Mouse (Mus musculus): ENCODE measurements around the gene Fbxo28. TPM values are rescaled to one million over a fixed set of nuclear protein-coding genes. Genes with fewer than 3 reads are reported as not detected.

Fbxo28 gene
- total and polyA plus RNA-seq, 3 experiments, result 16.3 to 72.5 (median 17.2) TPM

- Histone ChIP-seq H3K27ac (ENCODE audit: control insufficient read depth, low read depth, low read length) (no peak overlapping the region), H3K79me2 (ENCODE audit: control insufficient read depth, insufficient read depth, low read length, poor library complexity) (no peaks in the 10 kb centered on the region), H3K4me3 (ENCODE audit: control insufficient read depth in 1 of 2, insufficient read depth in 1 of 2, low read depth in 2 of 2, low read length in 2 of 2) (no peak overlapping the region), H3K36me3 (ENCODE audit: control insufficient read depth in 1 of 2, insufficient read depth in 2 of 2, low read length in 2 of 2) (no peaks in the 10 kb centered on the region), H3K9me3 (replicated peaks; ENCODE audit: insufficient read depth, low read length) (no peaks in the 10 kb centered on the region), H3K27me3 (ENCODE audit: control insufficient read depth in 1 of 2, insufficient read depth in 2 of 2, low read length in 2 of 2) (no peaks in the 10 kb centered on the region), H3K9ac (ENCODE audit: control insufficient read depth, low read depth, low read length, poor library complexity, severe bottlenecking) (no peak overlapping the region), H3K4me1 (ENCODE audit: control insufficient read depth in 1 of 2, insufficient read depth in 2 of 2, low read length in 2 of 2) (no peaks in the 10 kb centered on the region; a peak in 1 of 4 replicates)
- DNase-seq (ENCODE audit: low read depth, low spot score), result no peak
- TF ChIP-seq MYC (IDR thresholded peaks at IDR 0.05; ENCODE audit: low read depth, low read length), result no peak
- TF ChIP-seq USF2 (IDR thresholded peaks at IDR 0.05; ENCODE audit: borderline replicate concordance in 1 of 2, insufficient read depth in 1 of 2, low read depth in 1 of 2, low read length in 2 of 2), result no peak
- TF ChIP-seq MYB (IDR thresholded peaks at IDR 0.05; ENCODE audit: low read depth, low read length), result no peak
- TF ChIP-seq CHD1 (IDR thresholded peaks at IDR 0.05; ENCODE audit: low read depth, low read length), result no peak
- no peak for TF ChIP-seq SMC3 (IDR thresholded peaks at IDR 0.05; ENCODE audit: low read depth, low read length)
- TF ChIP-seq ZNF384 (IDR thresholded peaks at IDR 0.05; ENCODE audit: low read depth, low read length), result no peak
- TF ChIP-seq TCF12 (IDR thresholded peaks at IDR 0.05; ENCODE audit: low read depth, low read length), result no peak
- TF ChIP-seq UBTF (IDR thresholded peaks at IDR 0.05; ENCODE audit: borderline replicate concordance, insufficient read depth, low read depth, low read length), result no peak
- no peak for TF ChIP-seq POLR2A (IDR thresholded peaks at IDR 0.05; ENCODE audit: control insufficient read depth in 1 of 2, insufficient read depth in 1 of 2, low read depth in 1 of 2, low read length in 2 of 2, poor library complexity in 1 of 2)
- no peak for TF ChIP-seq MAFK (IDR thresholded peaks at IDR 0.05; ENCODE audit: borderline replicate concordance, low read depth, low read length)
- no peak for TF ChIP-seq USF1 (IDR thresholded peaks at IDR 0.05; ENCODE audit: low read depth, low read length)
- no peak for TF ChIP-seq NRF1 (IDR thresholded peaks at IDR 0.05; ENCODE audit: insufficient read depth, low read depth, low read length, poor library complexity, severe bottlenecking)
- TF ChIP-seq SIN3A (IDR thresholded peaks at IDR 0.05; ENCODE audit: low read length), result no peak
These were observed 52.8 kb downstream of the Fbxo28 start for GRCm38 (mm10) chr1:182288601-182289000.

DNA sequence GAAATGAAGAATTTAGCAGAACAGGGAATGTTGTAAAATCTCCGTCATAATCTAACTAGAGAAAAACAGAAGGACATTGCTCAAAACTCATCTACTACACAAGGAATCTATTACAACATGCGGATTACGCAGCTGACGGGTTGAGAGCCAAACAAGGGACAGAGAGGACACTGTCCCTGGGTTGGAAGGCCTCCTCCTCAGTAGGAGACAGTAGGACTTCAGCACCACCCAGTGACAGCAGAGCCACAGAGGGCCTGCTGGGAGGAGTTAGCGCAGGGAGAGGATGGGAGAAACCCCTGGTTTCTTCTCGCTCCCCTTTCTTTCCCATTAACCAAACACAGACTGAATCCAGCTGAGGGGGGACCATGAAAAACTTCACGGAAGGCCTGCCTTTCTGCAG, 53.6 kb downstream of the Fbxo28 start:
- Histone ChIP-seq H3K79me2 (ENCODE audit: control insufficient read depth, insufficient read depth, low read length, poor library complexity) (no peaks in the 10 kb centered on the region), H3K9me3 (replicated peaks; ENCODE audit: insufficient read depth, low read length) (no peaks in the 10 kb centered on the region), H3K4me1 (ENCODE audit: control insufficient read depth in 1 of 2, insufficient read depth in 2 of 2, low read length in 2 of 2) (peaks cover 2 to 5% of the 10 kb centered on the region in 2 experiments; a peak in 2 of 4 replicates), H3K9ac (ENCODE audit: control insufficient read depth, low read depth, low read length, poor library complexity, severe bottlenecking) (no peak overlapping the region), H3K36me3 (ENCODE audit: control insufficient read depth in 1 of 2, insufficient read depth in 2 of 2, low read length in 2 of 2) (peaks cover 0 to 5% of the 10 kb centered on the region in 2 experiments; a peak in 1 of 4 replicates), H3K27me3 (ENCODE audit: control insufficient read depth in 1 of 2, insufficient read depth in 2 of 2, low read length in 2 of 2) (no peaks in the 10 kb centered on the region), H3K27ac (ENCODE audit: control insufficient read depth, low read depth, low read length) (no peak overlapping the region), H3K4me3 (ENCODE audit: control insufficient read depth in 1 of 2, insufficient read depth in 1 of 2, low read depth in 2 of 2, low read length in 2 of 2) (no peak overlapping the region)
- TF ChIP-seq RAD21 (IDR thresholded peaks at IDR 0.05; ENCODE audit: low read depth, low read length) (peak; percentile 3), CHD2 (IDR thresholded peaks at IDR 0.05; ENCODE audit: low read length) (no peak)
- no peak for DNase-seq (ENCODE audit: low read depth, low spot score)

All from MEL (cell line).